Mouse (Mus musculus): ENCODE measurements around the gene Tmem219.
"Not testable (repeated sequence)": the region's sequence is repeated elsewhere in the genome, so short reads cannot be mapped to it uniquely, and the experiment has no call there.

The Tmem219 gene

DNA sequence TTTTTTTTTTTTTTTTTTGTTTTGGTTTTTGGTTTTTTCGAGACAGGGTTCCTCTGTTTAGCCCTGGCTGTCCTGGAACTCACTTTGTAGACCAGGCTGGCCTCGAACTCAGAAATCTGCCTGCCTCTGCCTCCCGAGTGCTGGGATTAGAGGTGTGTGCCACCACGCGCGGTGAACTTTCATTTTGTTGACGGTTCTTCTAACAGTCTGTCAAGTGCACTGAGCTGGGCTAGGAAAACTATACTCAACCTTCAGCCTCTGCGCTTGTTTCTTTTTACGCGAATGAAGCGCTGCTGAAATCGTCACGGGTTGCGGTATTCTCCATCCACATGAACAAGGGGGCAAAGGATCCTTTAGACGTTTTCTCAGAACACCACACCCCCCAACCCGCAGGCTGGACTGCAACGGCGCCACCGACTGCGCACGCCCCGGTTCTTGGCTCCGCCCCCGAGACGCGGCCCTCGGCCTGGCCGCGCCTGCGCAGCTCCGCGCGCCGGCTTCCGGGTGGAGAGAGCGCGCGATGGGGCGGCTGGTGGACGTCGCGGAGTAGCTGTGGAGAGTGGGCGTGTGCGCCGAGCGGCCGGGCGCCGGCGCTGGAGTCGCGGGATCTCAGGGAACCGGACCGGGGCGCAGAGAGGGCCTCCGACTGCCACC lies 5.8 kb upstream of the Tmem219 start, which contains the start of gene Kctd13:
Kctd13 (plus strand) TSS at position 496 of the 654 bp plus-strand sequence.
- intact Hi-C loops (cut with DNase I): loop anchor here (5.0 kb wide), 1 partner anchor 41 kb away; no protein-coding TSS in a partner anchor

GRCm38 (mm10) chr7:126926299-126926698 lies 3.6 kb upstream of the Tmem219 start:
- intact Hi-C loops (cut with DNase I): loop anchor here (5.0 kb wide), 1 partner anchor 39 kb away; no protein-coding TSS in a partner anchor

DNA sequence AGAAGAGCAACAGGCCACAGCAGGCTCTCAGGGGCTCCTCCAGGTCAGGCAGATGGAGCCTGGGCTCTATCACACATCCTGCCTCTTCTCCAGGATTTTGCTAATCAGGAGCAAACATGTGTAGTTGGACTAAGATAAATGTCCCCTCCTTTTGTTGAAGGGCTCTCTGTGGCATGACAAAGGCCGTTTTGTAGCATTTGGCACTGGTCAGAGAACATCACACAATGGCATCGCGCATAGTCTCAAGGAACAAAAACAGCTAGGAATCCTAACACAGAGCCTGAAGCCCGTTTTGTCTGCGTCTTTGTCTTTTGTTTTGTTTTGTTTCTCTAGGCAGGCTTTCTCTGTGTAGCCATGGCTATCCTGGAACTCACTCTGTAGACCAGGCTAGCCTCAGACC lies 1.3 kb upstream of the Tmem219 start:
- intact Hi-C loops (cut with DNase I): no loop called here

GRCm38 (mm10) chr7:126921563-126921962 lies 1.2 kb downstream of the Tmem219 start:
- intact Hi-C loops (cut with DNase I): no loop called here

DNA sequence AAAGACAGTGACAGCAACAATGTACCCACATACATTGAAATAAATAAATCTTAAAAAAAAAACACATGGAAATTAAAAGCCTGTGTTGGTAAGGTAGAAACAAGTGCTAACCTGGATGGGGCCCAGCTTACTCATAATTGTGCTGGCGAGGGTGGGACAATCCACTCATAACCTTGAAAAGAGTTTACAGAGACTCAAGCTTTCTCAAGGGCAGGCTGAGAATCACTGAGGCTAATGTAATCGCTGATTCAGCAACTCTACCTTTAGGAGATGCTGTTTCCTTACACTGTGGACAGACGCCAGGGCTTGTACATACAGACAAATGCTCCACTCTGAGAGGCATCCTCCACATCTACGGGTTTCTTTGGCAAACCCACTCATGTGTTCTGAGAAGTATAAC lies 2.7 kb downstream of the Tmem219 start:
- intact Hi-C loops (cut with DNase I): no loop called here

GRCm38 (mm10) chr7:126918356-126918755 lies 4.4 kb downstream of the Tmem219 start:
- intact Hi-C loops (cut with DNase I): not testable (repeated sequence)

DNA sequence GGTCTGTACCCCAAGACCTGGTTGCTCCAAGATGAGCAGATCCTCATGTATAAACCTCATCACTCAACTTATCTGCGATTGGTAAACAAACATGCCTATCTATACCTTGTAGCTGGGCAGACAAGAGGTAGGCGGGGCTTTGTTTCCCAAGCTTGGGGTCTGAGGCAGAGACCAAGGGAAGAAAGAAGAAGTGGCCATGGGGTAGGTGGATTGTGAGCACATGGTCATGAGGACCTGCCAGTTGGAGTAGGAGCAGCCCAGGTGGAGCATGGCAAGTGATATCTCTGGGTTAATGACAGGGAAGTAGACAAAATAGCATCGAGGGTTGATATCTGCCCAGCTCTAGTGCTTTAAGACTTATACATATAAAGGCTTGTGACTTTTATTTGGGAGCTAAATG lies 7.9 kb downstream of the Tmem219 start:
- intact Hi-C loops (cut with DNase I): no loop called here

DNA sequence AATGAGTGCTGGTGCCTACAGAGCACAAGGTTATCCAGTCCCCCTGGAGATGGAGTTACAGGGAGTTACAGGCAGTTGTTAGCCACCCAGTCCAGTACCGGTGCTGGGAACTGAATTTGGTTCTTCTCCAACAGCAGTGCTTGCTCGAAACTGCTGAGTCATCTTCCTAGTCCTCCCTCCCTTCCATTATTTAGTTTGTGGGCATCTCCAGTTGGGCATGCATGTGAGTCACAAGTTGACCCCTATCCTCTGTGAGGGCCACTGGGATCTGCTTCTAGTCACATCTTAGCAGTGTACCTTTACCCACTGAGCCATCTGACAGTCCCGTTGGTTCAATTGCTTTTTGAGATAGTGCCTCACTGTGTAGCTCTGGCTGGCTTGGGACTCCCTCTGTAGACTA lies 17.1 kb downstream of the Tmem219 start:
- intact Hi-C loops (cut with DNase I): no loop called here

DNA sequence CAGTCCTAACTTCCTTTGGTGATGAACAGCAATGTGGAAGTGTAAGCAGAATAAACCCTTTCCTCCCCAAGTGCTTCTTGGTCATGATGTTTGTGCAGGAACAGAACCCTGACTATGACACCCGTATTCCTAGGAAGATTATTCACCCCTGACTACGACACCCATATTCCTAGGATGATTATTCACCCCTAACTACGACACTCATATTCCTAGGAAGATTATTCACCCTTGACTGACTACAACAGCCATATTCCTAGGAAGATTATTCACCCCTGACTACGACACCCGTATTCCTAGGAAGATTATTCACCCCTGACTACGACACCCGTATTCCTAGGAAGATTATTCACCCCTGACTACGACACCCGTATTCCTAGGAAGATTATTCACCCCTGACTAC lies 22.9 kb downstream of the Tmem219 start:
- intact Hi-C loops (cut with DNase I): not testable (repeated sequence)

DNA sequence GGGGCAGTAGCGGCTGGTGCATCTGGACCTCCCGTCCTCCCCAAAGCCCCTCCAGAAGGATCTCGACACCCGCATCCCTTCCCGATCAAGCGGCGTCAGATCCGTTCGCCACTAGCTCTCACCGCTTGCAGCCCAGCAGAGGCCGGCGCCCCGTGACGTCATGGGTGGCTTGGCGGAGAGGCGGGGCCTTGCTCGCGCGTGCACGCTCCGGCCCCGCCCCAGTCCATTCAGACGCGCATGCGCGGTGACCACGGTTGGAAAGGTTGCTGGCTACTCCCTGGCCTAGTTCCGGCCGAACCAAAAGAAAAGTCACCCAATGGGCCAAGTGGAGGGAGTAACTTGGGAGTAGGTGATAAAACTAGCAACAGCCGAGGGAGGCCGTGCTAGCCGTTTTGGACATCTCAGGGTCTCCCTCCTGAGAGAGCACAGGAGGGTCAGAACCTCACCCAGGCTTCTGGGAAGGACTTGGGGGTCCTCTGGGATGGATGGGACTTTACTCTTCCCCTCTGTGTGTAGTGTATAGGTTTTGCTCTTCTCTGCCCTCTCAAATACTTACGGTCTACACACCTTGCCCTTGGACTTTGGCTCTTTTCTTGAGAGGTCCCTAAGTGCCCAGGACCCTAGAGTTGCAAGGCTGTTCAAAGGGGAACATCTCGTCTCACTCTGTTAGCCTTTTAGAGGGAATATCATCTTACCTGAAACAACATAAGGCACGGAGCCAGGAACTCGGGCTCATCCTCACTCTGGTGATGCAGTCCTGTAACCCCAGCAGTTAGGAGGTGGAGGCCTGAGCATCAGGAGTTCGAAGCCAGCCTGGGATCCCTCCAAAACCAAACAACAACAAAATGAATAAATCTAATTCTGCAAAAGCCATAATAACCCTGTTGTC lies 24.4 kb downstream of the Tmem219 start:
- intact Hi-C loops (cut with DNase I): no loop called here

DNA sequence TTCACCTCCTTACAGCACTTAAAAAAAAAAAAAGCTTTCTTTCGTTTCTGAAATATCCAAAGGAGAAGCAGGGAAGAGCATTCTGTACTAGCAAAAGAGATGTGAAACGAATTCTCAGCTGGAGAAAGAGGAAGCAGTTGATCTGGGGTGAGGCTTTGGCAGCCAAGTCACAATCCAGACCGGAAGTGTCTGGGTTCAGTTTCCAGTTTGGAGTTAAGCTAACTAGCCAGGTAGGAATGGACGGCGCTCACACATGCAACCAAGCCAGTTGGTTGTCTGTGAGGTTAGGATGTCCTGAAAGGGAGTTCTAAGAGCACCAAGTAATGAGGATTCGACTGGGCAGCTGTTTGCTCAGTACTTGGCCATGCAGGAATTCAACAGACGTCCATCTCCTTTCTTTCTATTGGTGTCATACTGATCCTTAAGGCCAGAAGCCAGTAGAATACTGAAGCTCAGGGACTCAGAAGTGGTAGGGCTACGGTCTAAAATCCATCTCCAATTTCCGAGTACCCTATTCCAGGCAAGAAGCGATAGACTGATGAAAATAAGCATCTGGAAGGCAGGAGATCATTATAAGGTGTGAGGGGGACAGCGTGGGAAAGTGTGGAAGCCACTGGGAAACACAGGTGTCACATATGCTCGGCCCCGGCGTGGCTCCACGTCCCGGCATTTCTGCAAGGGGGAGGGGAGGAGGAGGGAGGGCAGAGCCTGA lies 25.2 kb downstream of the Tmem219 start:
- intact Hi-C loops (cut with DNase I): no loop called here

DNA sequence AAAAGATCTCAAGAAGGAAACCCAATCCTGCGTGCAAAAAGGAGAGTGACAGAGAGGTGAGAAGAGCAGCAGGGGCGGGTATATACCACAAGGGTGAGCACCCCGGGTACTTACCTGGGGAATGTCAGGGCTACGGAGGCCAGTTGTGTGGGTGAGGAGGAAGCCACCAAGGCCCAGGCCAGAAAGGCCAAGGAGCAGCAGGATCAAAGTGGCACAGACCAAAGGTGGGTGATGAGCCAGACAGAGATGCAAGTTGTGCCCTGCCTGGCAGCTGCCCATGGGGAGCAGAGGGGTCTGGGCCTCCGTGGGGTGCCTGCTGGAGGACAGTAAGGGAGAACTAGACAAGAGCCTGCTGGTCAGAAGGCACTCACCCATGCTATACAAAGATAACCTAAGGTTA lies 25.8 kb downstream of the Tmem219 start:
- intact Hi-C loops (cut with DNase I): no loop called here

DNA sequence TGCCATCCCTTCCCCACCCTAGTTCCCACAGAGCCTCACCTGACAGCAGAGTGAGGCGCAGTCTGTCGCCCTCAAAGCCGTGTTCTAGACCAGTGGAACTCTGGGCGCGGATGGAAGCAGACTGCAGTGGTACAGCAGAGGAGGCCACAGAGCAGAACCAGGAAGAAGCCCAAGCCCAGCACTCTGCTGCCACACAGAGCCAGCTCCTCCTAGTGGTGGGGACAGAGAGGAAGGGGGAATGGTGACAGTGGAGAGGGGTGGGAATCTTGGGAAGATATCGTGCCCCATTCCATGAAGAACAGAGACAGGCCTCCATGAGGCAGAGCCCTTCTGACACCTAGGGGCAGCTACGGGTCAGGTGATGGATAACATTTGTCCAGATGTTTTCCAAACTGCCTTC lies 33.9 kb downstream of the Tmem219 start:
- intact Hi-C loops (cut with DNase I): loop anchor here (5.0 kb wide), 1 partner anchor 38 kb away; the partner anchor contains the start of gene Kctd13

DNA sequence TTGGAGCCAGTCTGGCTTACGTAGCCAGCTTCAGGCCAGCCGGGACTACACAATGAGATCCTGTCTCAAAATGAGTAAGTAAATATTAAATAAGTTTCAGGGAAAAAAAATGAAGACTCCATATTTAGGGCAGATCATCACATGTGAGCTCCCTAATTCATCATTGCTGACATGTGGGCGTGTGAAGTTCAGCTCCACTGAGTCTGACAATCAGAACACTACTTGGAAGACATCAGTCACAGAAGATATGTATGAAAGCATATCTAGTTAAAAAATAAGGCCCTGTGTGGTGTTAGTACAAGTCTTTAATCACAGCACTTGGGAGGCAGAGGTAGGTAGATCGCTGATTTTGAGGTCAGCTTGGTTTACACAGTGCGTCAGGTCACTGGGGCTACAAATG lies 35.4 kb downstream of the Tmem219 start:
- intact Hi-C loops (cut with DNase I): loop anchor here (5.0 kb wide), 1 partner anchor 40 kb away; the partner anchor contains the start of gene Kctd13

DNA sequence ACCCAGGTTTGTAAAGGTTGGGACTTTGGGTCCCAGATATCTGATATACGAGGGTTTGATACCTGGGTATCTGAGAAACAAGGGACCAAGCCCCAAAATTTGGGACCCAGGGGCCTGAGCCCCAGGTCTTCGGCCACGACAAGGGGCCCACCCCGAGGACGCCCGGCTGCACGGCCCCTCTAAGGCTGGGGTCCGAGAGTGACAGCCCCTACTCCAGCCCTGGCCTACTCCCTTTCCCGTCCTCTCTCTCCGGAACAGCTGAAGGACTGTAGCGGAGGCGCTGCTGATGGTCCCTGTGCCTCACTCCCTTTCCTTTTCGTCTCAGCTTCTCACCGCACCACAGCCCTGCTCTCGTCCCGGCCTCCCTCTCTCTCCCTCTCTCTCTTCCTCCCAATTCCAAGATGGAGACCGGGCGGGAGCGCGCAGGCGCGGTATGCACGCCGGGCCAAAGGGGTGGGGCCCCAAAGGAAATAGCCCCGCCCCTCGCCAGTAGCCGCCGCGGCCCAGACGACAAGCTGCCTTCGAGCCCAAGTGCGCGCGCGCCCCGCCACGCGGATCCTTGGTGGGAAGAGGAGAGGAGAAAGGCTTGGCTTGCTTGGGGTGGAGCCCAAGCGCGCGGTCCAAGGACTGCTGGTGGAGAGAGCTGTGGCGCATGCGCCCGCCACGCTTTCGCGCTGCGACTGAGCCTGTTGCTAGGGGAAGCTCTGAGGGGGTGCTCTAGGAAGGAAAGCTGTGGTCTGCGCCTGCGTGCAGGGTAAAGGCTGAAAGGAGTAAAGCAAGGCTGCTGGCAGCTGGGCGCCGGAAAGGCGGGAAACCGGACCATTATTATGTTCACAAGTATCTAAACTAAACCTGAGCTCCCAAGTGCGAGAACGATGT lies 38.2 kb downstream of the Tmem219 start, which contains the start of gene Taok2:
Taok2 (minus strand) TSS at position 418 of the 879 bp plus-strand sequence.
- intact Hi-C loops (cut with DNase I): loop anchor here (5.0 kb wide), 1 partner anchor 43 kb away; the partner anchor contains the start of gene Kctd13

GRCm38 (mm10) chr7:126883731-126884181 lies 39.0 kb downstream of the Tmem219 start:
- intact Hi-C loops (cut with DNase I): no loop called here

DNA sequence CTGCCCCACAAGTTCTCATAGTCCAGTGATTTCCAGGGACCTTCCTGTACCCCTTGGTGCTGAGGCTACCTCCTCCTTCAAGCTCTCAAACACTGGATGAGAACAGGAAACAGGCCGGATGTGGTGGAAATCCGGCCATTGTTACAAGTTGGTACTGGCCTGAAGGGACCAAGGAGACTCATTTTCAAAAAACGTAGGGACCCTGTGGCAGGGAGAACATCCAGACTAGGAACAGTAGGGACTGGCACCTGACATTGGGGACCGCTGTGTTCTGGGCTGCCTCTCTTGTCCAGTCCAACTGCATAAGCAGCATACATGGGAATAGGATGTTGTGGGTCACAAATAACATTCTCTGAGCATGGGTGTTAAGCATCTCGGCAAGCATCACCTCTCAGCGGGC lies 41.7 kb downstream of the Tmem219 start:
- intact Hi-C loops (cut with DNase I): no loop called here

DNA sequence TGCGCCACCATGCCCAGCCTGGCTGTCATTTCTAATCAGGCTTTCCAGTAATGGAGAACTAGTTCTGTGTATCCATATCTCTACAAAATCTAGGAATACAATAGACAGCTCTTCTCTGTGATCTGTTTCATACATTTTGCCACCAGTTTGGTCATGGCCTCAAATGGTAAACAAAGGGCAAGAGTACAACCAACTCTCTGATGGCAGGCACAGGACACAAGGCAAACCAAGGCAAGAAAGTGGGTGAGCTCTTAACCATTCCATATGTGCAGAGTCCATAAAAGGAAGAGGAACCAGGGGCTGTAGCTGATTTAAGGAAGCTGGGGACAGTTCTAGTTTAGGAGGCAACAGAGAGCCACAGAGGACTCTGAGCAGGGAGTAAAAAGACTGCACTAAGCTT lies 45.5 kb downstream of the Tmem219 start:
- intact Hi-C loops (cut with DNase I): no loop called here

GRCm38 (mm10) chr7:126870520-126870891 lies 52.2 kb downstream of the Tmem219 start:
- intact Hi-C loops (cut with DNase I): no loop called here

DNA sequence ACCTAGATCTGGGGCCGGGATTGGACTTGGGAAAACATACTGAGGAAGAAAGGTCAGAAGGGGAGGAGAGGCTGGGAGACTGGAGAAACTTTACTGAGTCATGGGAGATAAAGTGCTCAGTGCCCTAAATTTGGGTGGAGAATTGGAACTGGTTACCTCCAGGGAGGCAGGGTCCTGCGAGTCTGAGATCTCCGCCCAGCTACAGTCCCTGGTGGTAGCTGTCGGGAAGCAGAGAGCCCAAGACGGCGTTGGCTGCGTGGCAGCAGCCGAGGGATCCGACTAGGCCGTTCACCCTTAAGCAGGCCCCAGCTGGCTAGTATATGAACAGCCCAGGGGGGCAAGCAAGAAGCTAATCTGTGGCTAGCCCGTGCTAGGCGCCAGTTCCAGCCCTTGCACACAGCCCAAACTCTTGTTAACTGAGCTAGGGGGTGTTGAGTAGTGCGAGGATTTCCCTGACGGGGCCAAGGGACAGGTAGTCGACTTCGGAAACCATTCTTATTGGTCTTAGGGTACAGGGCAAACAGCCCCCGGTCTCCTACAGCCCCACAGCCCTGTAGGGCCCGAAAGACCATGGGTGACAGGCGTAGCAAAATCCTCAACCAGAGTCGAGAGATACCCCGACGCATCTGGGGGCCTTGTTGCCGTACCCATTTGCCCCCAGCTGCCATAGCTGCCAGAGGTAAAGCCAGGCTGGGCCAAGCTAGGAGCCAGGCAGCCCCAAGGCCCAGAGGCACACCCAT lies 52.8 kb downstream of the Tmem219 start:
- intact Hi-C loops (cut with DNase I): no loop called here

Data from adrenal gland (tissue).